Mouse (Mus musculus) MEL (cell line): ENCODE results near the gene Ccdc63. TPM values are rescaled to one million over a fixed set of nuclear protein-coding genes. Genes with fewer than 3 reads are reported as not detected.

Experiments used
- DNase-seq: peaks from one replicate; pipeline ENCODE4 v3.0.0; 2011; ENCODE audit warnings: low read depth, low spot score
- H3K27ac ChIP-seq: 2 replicates; pipeline ENCODE4 v1.5.1; 2012; ENCODE audit warnings: low read depth, mild to moderate bottlenecking, control low read depth, low read length, moderate library complexity; ENCODE audit not compliant: control insufficient read depth
- H3K27me3 ChIP-seq, 2 experiments: fragments of 150-350 bp in 1 of 2; sonication (generic) in 1 of 2; 2 replicates each; pipeline ENCODE4 v1.6.1; 2012; ENCODE audit warnings: low read length in 2 of 2, mild to moderate bottlenecking in 2 of 2, improper control_type of control experiment in 1 of 2, moderate library complexity in 1 of 2; ENCODE audit not compliant: insufficient read depth in 2 of 2, control insufficient read depth in 1 of 2
- H3K36me3 ChIP-seq, 2 experiments: 2 replicates each; pipeline ENCODE4 v1.6.1; 2012 to 2014; ENCODE audit warnings: low read length in 2 of 2, improper control_type of control experiment in 1 of 2, inconsistent platforms in 1 of 2, mild to moderate bottlenecking in 1 of 2; ENCODE audit not compliant: insufficient read depth in 2 of 2, control insufficient read depth in 1 of 2
- H3K4me1 ChIP-seq, 2 experiments: fragments of 150-350 bp in 1 of 2; sonication (generic) in 1 of 2; 2 replicates each; pipeline ENCODE4 v1.6.1; 2012; ENCODE audit warnings: low read length in 2 of 2, improper control_type of control experiment in 1 of 2, mild to moderate bottlenecking in 1 of 2; ENCODE audit not compliant: insufficient read depth in 2 of 2, control insufficient read depth in 1 of 2
- H3K4me3 ChIP-seq, 2 experiments: fragments of 150-350 bp in 1 of 2; sonication (generic) in 1 of 2; 2 replicates each; pipeline ENCODE4 v1.5.1; 2012; ENCODE audit warnings: low read depth in 2 of 2, low read length in 2 of 2, mild to moderate bottlenecking in 2 of 2, moderate library complexity in 2 of 2, control low read depth in 1 of 2, improper control_type of control experiment in 1 of 2; ENCODE audit not compliant: control insufficient read depth in 1 of 2, insufficient read depth in 1 of 2
- H3K79me2 ChIP-seq: 2 replicates; pipeline ENCODE4 v1.6.1; 2012; ENCODE audit warnings: mild to moderate bottlenecking, low read length, moderate library complexity; ENCODE audit not compliant: control insufficient read depth, poor library complexity, insufficient read depth
- H3K9ac ChIP-seq: 2 replicates; pipeline ENCODE4 v1.6.1; 2012; ENCODE audit warnings: low read depth, mild to moderate bottlenecking, control low read depth, low read length, moderate library complexity; ENCODE audit not compliant: control insufficient read depth, poor library complexity, severe bottlenecking
- H3K9me3 ChIP-seq: fragments of 150-350 bp; sonication (generic); replicated peaks from 2 replicates; pipeline ENCODE4 v1.6.1; 2012; ENCODE audit warnings: mild to moderate bottlenecking, low read length, improper control_type of control experiment, moderate library complexity; ENCODE audit not compliant: insufficient read depth
- BHLHE40 ChIP-seq: IDR thresholded peaks from 2 replicates; pipeline ENCODE4 v1.6.1; 2012; ENCODE audit warnings: low read depth, mild to moderate bottlenecking, inconsistent platforms, low read length, improper control_type of control experiment, borderline replicate concordance
- CHD1 ChIP-seq: IDR thresholded peaks from 2 replicates; pipeline ENCODE4 v1.6.1; 2012; ENCODE audit warnings: low read depth, mild to moderate bottlenecking, inconsistent platforms, low read length, improper control_type of control experiment
- CHD2 ChIP-seq: IDR thresholded peaks from 2 replicates; pipeline ENCODE4 v1.6.1; 2011; ENCODE audit warnings: low read length, improper control_type of control experiment
- CTCF ChIP-seq, 3 experiments: IDR thresholded peaks in 2 of 3; conservative IDR thresholded peaks in 1 of 3; 2 replicates each; pipeline ENCODE4 v1.5.1; 2011 to 2012; ENCODE audit warnings: low read length in 3 of 3, low read depth in 2 of 3, mild to moderate bottlenecking in 2 of 3, improper control_type of control experiment in 1 of 3, inconsistent platforms in 1 of 3, mixed read lengths in 1 of 3, moderate library complexity in 1 of 3; ENCODE audit not compliant: control insufficient read depth in 1 of 3, insufficient read depth in 1 of 3, poor library complexity in 1 of 3, severe bottlenecking in 1 of 3
- EP300 ChIP-seq, 2 experiments: IDR thresholded peaks; 2 replicates each; pipeline ENCODE4 v1.6.1; 2011; ENCODE audit warnings: improper control_type of control experiment in 2 of 2, low read length in 2 of 2, low read depth in 1 of 2, mild to moderate bottlenecking in 1 of 2
- ETS1 ChIP-seq: IDR thresholded peaks from 2 replicates; pipeline ENCODE4 v1.6.1; 2012; ENCODE audit warnings: low read depth, mild to moderate bottlenecking, inconsistent platforms, low read length, improper control_type of control experiment, moderate library complexity
- GATA1 ChIP-seq: IDR thresholded peaks from 2 replicates; pipeline ENCODE4 v1.6.1; 2011; ENCODE audit warnings: low read depth, low read length, improper control_type of control experiment
- JUND ChIP-seq: IDR thresholded peaks from 2 replicates; pipeline ENCODE4 v1.6.1; 2011; ENCODE audit warnings: low read depth, mild to moderate bottlenecking, improper control_type of control experiment, low read length
- KAT2A ChIP-seq: conservative IDR thresholded peaks from 2 replicates; pipeline ENCODE4 v1.6.1; 2012; ENCODE audit warnings: low read depth, low read length, improper control_type of control experiment, inconsistent platforms
- MAZ ChIP-seq: IDR thresholded peaks from 2 replicates; pipeline ENCODE4 v1.6.1; 2012; ENCODE audit warnings: low read depth, mild to moderate bottlenecking, inconsistent platforms, low read length, improper control_type of control experiment
- MEF2A ChIP-seq: IDR thresholded peaks from 2 replicates; pipeline ENCODE4 v1.6.1; 2014; ENCODE audit warnings: low read depth, mild to moderate bottlenecking, inconsistent platforms, low read length, improper control_type of control experiment; ENCODE audit not compliant: poor library complexity, insufficient replicate concordance, severe bottlenecking; ENCODE audit errors: extremely low read depth
- MXI1 ChIP-seq: IDR thresholded peaks from 2 replicates; pipeline ENCODE4 v1.6.1; 2011; ENCODE audit warnings: mild to moderate bottlenecking, low read depth, low read length, improper control_type of control experiment
- MYB ChIP-seq: IDR thresholded peaks from 2 replicates; pipeline ENCODE4 v1.6.1; 2011; ENCODE audit warnings: mild to moderate bottlenecking, low read depth, low read length, improper control_type of control experiment
- NELFE ChIP-seq: IDR thresholded peaks from 2 replicates; pipeline ENCODE4 v1.6.1; 2011; ENCODE audit warnings: low read depth, low read length, improper control_type of control experiment
- POLR2A ChIP-seq, 2 experiments: IDR thresholded peaks; 2 replicates each; pipeline ENCODE4 v1.6.1; 2011 to 2012; ENCODE audit warnings: low read length in 2 of 2, mild to moderate bottlenecking in 2 of 2, control low read depth in 1 of 2, improper control_type of control experiment in 1 of 2, low read depth in 1 of 2, moderate library complexity in 1 of 2; ENCODE audit not compliant: control insufficient read depth in 1 of 2, insufficient read depth in 1 of 2, poor library complexity in 1 of 2
- POLR2AphosphoS2 ChIP-seq: IDR thresholded peaks from 2 replicates; pipeline ENCODE4 v1.6.1; 2011; ENCODE audit warnings: low read length, improper control_type of control experiment
- POLR2AphosphoS5 ChIP-seq: IDR thresholded peaks from 2 replicates; pipeline ENCODE4 v1.6.1; 2012; ENCODE audit warnings: low read depth, borderline replicate concordance, mild to moderate bottlenecking, inconsistent platforms, low read length, moderate library complexity, mixed read lengths
- RAD21 ChIP-seq: IDR thresholded peaks from 2 replicates; pipeline ENCODE4 v1.6.1; 2011; ENCODE audit warnings: mild to moderate bottlenecking, low read depth, low read length, improper control_type of control experiment
- RCOR1 ChIP-seq: IDR thresholded peaks from 2 replicates; pipeline ENCODE4 v1.6.1; 2012; ENCODE audit warnings: low read depth, mild to moderate bottlenecking, inconsistent platforms, low read length, improper control_type of control experiment
- SMC3 ChIP-seq: IDR thresholded peaks from 2 replicates; pipeline ENCODE4 v1.6.1; 2011; ENCODE audit warnings: low read depth, low read length, improper control_type of control experiment
- TCF12 ChIP-seq: IDR thresholded peaks from 2 replicates; pipeline ENCODE4 v1.6.1; 2014; ENCODE audit warnings: low read depth, mild to moderate bottlenecking, inconsistent platforms, low read length, improper control_type of control experiment, moderate library complexity
- UBTF ChIP-seq: IDR thresholded peaks from 2 replicates; pipeline ENCODE4 v1.6.1; 2012; ENCODE audit warnings: low read depth, mild to moderate bottlenecking, inconsistent platforms, low read length, improper control_type of control experiment, moderate library complexity, borderline replicate concordance; ENCODE audit not compliant: insufficient read depth
- USF1 ChIP-seq: IDR thresholded peaks from 2 replicates; pipeline ENCODE4 v1.6.1; 2014; ENCODE audit warnings: low read depth, mild to moderate bottlenecking, inconsistent platforms, low read length, improper control_type of control experiment, moderate library complexity
- USF2 ChIP-seq, 2 experiments: IDR thresholded peaks; 2 replicates each; pipeline ENCODE4 v1.6.1; 2011 to 2012; ENCODE audit warnings: improper control_type of control experiment in 2 of 2, low read length in 2 of 2, borderline replicate concordance in 1 of 2, inconsistent platforms in 1 of 2, low read depth in 1 of 2, mild to moderate bottlenecking in 1 of 2; ENCODE audit not compliant: insufficient read depth in 1 of 2
- ZC3H11A ChIP-seq: IDR thresholded peaks from 2 replicates; pipeline ENCODE4 v1.6.1; 2012; ENCODE audit warnings: low read depth, mild to moderate bottlenecking, inconsistent platforms, low read length, improper control_type of control experiment
- ZMIZ1 ChIP-seq: IDR thresholded peaks from 2 replicates; pipeline ENCODE4 v1.6.1; 2012; ENCODE audit warnings: low read depth, mild to moderate bottlenecking, inconsistent platforms, low read length, improper control_type of control experiment, moderate library complexity
- polyA plus RNA-seq, 2 experiments: library from polyadenylated mRNA; stranded (reverse) in 1 of 2; unstranded in 1 of 2; fragments of >175 nt in 1 of 2; fragments of >200 nt in 1 of 2; gene quantifications; 2 replicates each; pipeline versions ENCODE4 v1.2.1 to v1.2.4; 2012; ENCODE audit warnings: low replicate concordance in 2 of 2, low read depth in 1 of 2; ENCODE audit not compliant: insufficient read length in 2 of 2, insufficient read depth in 1 of 2, missing spikeins in 1 of 2
- total RNA-seq: library from RNA; depleted of rRNA; stranded (reverse); fragments of 300-350 nt; gene quantifications from 2 replicates; pipeline ENCODE4 v1.2.3, GENCODE M21; 2012

The Ccdc63 gene
- total and polyA plus RNA-seq, 3 experiments, result 1.6 to 4.7 TPM; not detected in 1

- H3K4me1 ChIP-seq, result no peaks in the 10 kb centered on the region; a peak in 2 of 4 replicates
- DNase-seq, result peak; percentile 31
- no peak for TF ChIP-seq MAZ
- TF ChIP-seq POLR2AphosphoS2, result no peak
- TF ChIP-seq EP300 (IDR thresholded peaks at IDR 0.05; ENCODE audit: low read depth in 1 of 2, low read length in 2 of 2), result no peak
- no peak for TF ChIP-seq GATA1
- no peak for TF ChIP-seq MYB
- no peak for TF ChIP-seq CTCF (IDR thresholded peaks at IDR 0.05 in 2 of 3, conservative IDR thresholded peaks at IDR 0.05 in 1 of 3; ENCODE audit: control insufficient read depth in 1 of 3, insufficient read depth in 1 of 3, low read depth in 2 of 3, low read length in 3 of 3, poor library complexity in 1 of 3, severe bottlenecking in 1 of 3)
- TF ChIP-seq UBTF, result no peak
- TF ChIP-seq POLR2AphosphoS5, result no peak
- no peak for TF ChIP-seq ZC3H11A
- no peak for TF ChIP-seq TCF12
- TF ChIP-seq MEF2A, result no peak
- no peak for TF ChIP-seq KAT2A
- no peak for TF ChIP-seq RCOR1
- TF ChIP-seq JUND, result no peak
- peaks cover 2 to 5% of the 10 kb centered on the region in 2 experiments for H3K27me3 ChIP-seq
- peak overlapping the region; percentile 47 to 65 for H3K4me3 ChIP-seq
- no peaks in the 10 kb centered on the region for H3K36me3 ChIP-seq
- no peaks in the 10 kb centered on the region for H3K79me2 ChIP-seq
- H3K9ac ChIP-seq, result peak overlapping the region; percentile 60
- no peaks in the 10 kb centered on the region for H3K9me3 ChIP-seq
- H3K27ac ChIP-seq, result no peak overlapping the region
Measured at GRCm38 (mm10) chr5:122102476-122103050, 38.1 kb downstream of the Ccdc63 start.

GRCm38 (mm10) chr5:122094439-122094838 lies 46.2 kb downstream of the Ccdc63 start:
- no peak overlapping the region for H3K27ac ChIP-seq
- H3K4me3 ChIP-seq, result no peak overlapping the region
- no peak overlapping the region for H3K9ac ChIP-seq
- no peaks in the 10 kb centered on the region for H3K36me3 ChIP-seq
- H3K4me1 ChIP-seq, result no peaks in the 10 kb centered on the region
- peaks cover 2 to 4% of the 10 kb centered on the region in 2 experiments; a peak in 3 of 4 replicates for H3K27me3 ChIP-seq
- H3K79me2 ChIP-seq, result no peaks in the 10 kb centered on the region
- DNase-seq, result no peak
- TF ChIP-seq SMC3, result no peak
- no peak for TF ChIP-seq ETS1
- no peak for TF ChIP-seq RAD21
- TF ChIP-seq JUND, result no peak
- no peak for TF ChIP-seq POLR2A (IDR thresholded peaks at IDR 0.05; ENCODE audit: control insufficient read depth in 1 of 2, insufficient read depth in 1 of 2, low read depth in 1 of 2, low read length in 2 of 2, poor library complexity in 1 of 2)
- TF ChIP-seq BHLHE40, result no peak
- TF ChIP-seq ZC3H11A, result no peak
- no peak for TF ChIP-seq NELFE
- TF ChIP-seq USF1, result no peak
- TF ChIP-seq ZMIZ1, result no peak
- TF ChIP-seq CTCF (IDR thresholded peaks at IDR 0.05 in 2 of 3, conservative IDR thresholded peaks at IDR 0.05 in 1 of 3; ENCODE audit: control insufficient read depth in 1 of 3, insufficient read depth in 1 of 3, low read depth in 2 of 3, low read length in 3 of 3, poor library complexity in 1 of 3, severe bottlenecking in 1 of 3), result no peak
- TF ChIP-seq KAT2A, result no peak
- TF ChIP-seq USF2 (IDR thresholded peaks at IDR 0.05; ENCODE audit: borderline replicate concordance in 1 of 2, insufficient read depth in 1 of 2, low read depth in 1 of 2, low read length in 2 of 2), result no peak
- no peak for TF ChIP-seq CHD1
- no peak for TF ChIP-seq RCOR1
- TF ChIP-seq CHD2, result no peak
- TF ChIP-seq MXI1, result no peak
- TF ChIP-seq EP300 (IDR thresholded peaks at IDR 0.05; ENCODE audit: low read depth in 1 of 2, low read length in 2 of 2), result no peak
- no peak for TF ChIP-seq MYB
- no peaks in the 10 kb centered on the region for H3K9me3 ChIP-seq
